Mouse (Mus musculus) forebrain, embryonic 13.5 days (tissue): ENCODE results near the gene Fcgr2b. TPM values are rescaled to one million over a fixed set of nuclear protein-coding genes. Genes with fewer than 3 reads are reported as not detected.
"Not testable (repeated sequence)": the region's sequence is repeated elsewhere in the genome, so short reads cannot be mapped to it uniquely, and the experiment has no call there.

Source experiments
- ATAC-seq: fragments of 200-750 bp; cut with Nextera tagmentation; 2 replicates; pipeline ENCODE4 v1.8.0; 2017
- H3K27ac ChIP-seq: fragments of 300-500 bp; sonication (generic); 2 replicates; pipeline ENCODE4 v1.5.1; 2015; ENCODE audit warnings: inconsistent platforms, mild to moderate bottlenecking, moderate library complexity
- H3K27me3 ChIP-seq: fragments of 300-500 bp; sonication (generic); 2 replicates; pipeline ENCODE4 v1.6.1; 2015; ENCODE audit warnings: mild to moderate bottlenecking, inconsistent platforms
- H3K36me3 ChIP-seq: fragments of 300-500 bp; sonication (generic); 2 replicates; pipeline ENCODE4 v1.6.1; 2015; ENCODE audit warnings: mild to moderate bottlenecking, inconsistent platforms; ENCODE audit not compliant: poor library complexity, severe bottlenecking
- H3K4me1 ChIP-seq: fragments of 300-500 bp; sonication (generic); 2 replicates; pipeline ENCODE4 v1.6.1; 2015; ENCODE audit warnings: inconsistent platforms
- H3K4me2 ChIP-seq: fragments of 300-500 bp; sonication (generic); 2 replicates; pipeline ENCODE4 v1.6.1; 2015; ENCODE audit warnings: inconsistent platforms, mild to moderate bottlenecking, moderate library complexity
- H3K4me3 ChIP-seq: fragments of 300-500 bp; sonication (generic); 2 replicates; pipeline ENCODE4 v1.5.1; 2015; ENCODE audit warnings: mild to moderate bottlenecking, inconsistent platforms
- H3K9ac ChIP-seq: fragments of 300-500 bp; sonication (generic); 2 replicates; pipeline ENCODE4 v1.6.1; 2015; ENCODE audit warnings: mild to moderate bottlenecking, inconsistent platforms
- H3K9me3 ChIP-seq: fragments of 300-500 bp; sonication (generic); replicated peaks from 2 replicates; pipeline ENCODE4 v1.6.1; 2016; ENCODE audit warnings: inconsistent platforms
- WGBS: fragments of 180-500 bp; shearing (Covaris S2); methylation state at CpG from one replicate; pipeline ENCODE4 v1.1.7; 2015; 5-methylcytosine and 5-hydroxymethylcytosine counted together
- polyA plus RNA-seq: library from polyadenylated mRNA; unstranded; fragments of >200 nt; fragmentation: Nextera tagmentation; extraction: Ambion mirVana; gene quantifications from 2 replicates; pipeline ENCODE4 v1.2.1, GENCODE M21; 2015

Gene Fcgr2b
- polyA plus RNA-seq, 1 experiment from 2014 or later, result 0.12 TPM

- not testable (repeated sequence) for H3K27me3 ChIP-seq, H3K4me2 ChIP-seq, H3K27ac ChIP-seq, H3K4me3 ChIP-seq, H3K4me1 ChIP-seq, H3K36me3 ChIP-seq, ATAC-seq, H3K9ac ChIP-seq
- peaks cover 21% of the 10 kb centered on the region for H3K9me3 ChIP-seq
- 95% methylated on average over 9 of the region's 9 CpGs for WGBS
These were observed 32.2 kb downstream of the Fcgr2b start for GRCm38 (mm10) chr1:170944151-170944550.

GRCm38 (mm10) chr1:170939255-170939654, 37.1 kb downstream of the Fcgr2b start:
- H3K36me3 ChIP-seq, result no peaks in the 10 kb centered on the region
- 91% methylated on average over 12 of the region's 12 CpGs for WGBS
- H3K9ac ChIP-seq, result no peak overlapping the region
- H3K4me3 ChIP-seq, result no peak overlapping the region
- no peak overlapping the region for H3K4me2 ChIP-seq
- ATAC-seq, result no peak
- no peaks in the 10 kb centered on the region for H3K27me3 ChIP-seq
- no peaks in the 10 kb centered on the region for H3K4me1 ChIP-seq
- H3K27ac ChIP-seq, result no peak overlapping the region
- peaks cover 14% of the 10 kb centered on the region; the same call in 1 of the 2 replicates for H3K9me3 ChIP-seq

- H3K4me2 ChIP-seq, result no peak overlapping the region
- WGBS, result 84% methylated on average over 2 of the region's 2 CpGs
- H3K4me3 ChIP-seq, result no peak overlapping the region
- H3K27ac ChIP-seq, result no peak overlapping the region
- no peaks in the 10 kb centered on the region for H3K4me1 ChIP-seq
- no peaks in the 10 kb centered on the region for H3K27me3 ChIP-seq
- H3K36me3 ChIP-seq, result no peaks in the 10 kb centered on the region
- H3K9ac ChIP-seq, result no peak overlapping the region
- no peaks in the 10 kb centered on the region for H3K9me3 ChIP-seq
- no peak for ATAC-seq
These were observed 42.0 kb downstream of the Fcgr2b start for GRCm38 (mm10) chr1:170934383-170934782.

DNA sequence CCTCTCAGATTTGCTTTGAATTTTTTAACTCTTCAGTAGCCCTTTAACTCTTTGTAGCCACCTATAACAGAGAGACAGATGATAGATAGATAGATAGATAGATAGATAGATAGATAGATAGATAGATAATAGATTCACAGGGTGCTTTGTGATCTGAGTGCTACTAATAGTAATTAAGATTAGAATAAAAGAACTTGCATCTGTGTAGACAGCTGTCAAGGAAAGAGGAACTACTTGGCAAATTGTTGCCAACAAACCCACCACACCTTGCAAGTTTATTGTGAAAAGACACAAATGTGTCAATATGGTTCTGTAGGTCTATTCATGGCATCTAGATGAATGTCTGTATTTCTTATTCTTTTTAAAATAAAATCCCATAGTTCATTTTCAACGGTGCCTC, 42.4 kb downstream of the Fcgr2b start:
- Histone ChIP-seq H3K36me3 (no peaks in the 10 kb centered on the region), H3K9ac (no peak overlapping the region), H3K27me3 (no peaks in the 10 kb centered on the region), H3K27ac (no peak overlapping the region), H3K4me2 (no peak overlapping the region), H3K9me3 (no peaks in the 10 kb centered on the region), H3K4me3 (no peak overlapping the region), H3K4me1 (no peaks in the 10 kb centered on the region)
- ATAC-seq, result no peak
- WGBS, result 93% methylated on average over 1 of the region's 1 CpGs

DNA sequence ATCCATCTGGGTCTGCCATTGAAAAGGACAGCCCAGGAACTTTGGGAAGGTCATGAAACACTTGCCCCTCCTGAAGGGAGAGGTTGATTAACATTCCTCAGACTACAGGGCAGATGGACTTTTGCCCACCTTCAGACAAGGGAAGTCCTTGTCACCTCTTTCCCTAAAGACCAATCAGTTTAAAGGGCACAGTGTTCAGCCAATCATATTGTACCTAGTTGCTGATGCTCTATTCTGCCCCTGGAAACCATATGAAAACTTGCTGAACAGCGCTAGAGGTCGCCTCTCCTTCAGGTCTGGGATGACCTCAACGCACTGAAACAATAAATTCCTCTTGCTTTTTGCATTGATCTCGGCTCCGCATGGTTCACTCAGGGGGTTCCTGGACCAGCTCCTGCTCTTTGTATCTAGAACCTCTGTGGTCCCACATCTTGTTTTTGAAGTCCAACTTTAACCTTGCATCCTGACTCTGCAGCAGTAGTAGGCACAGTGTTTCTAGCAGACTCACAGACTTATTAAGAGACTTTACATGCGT, 42.9 kb downstream of the Fcgr2b start:
- no peaks in the 10 kb centered on the region for H3K9me3 ChIP-seq
- H3K4me3 ChIP-seq, result no peak overlapping the region
- WGBS, result 72% methylated on average over 6 of the region's 6 CpGs
- H3K27ac ChIP-seq, result no peak overlapping the region
- H3K4me1 ChIP-seq, result no peaks in the 10 kb centered on the region
- H3K9ac ChIP-seq, result no peak overlapping the region
- no peaks in the 10 kb centered on the region for H3K27me3 ChIP-seq
- no peaks in the 10 kb centered on the region for H3K36me3 ChIP-seq
- H3K4me2 ChIP-seq, result no peak overlapping the region
- ATAC-seq, result no peak

GRCm38 (mm10) chr1:170932043-170932442, 44.3 kb downstream of the Fcgr2b start:
- Histone ChIP-seq H3K36me3 (no peaks in the 10 kb centered on the region), H3K27me3 (no peaks in the 10 kb centered on the region), H3K9me3 (no peaks in the 10 kb centered on the region), H3K9ac (no peak overlapping the region), H3K4me3 (no peak overlapping the region), H3K27ac (no peak overlapping the region), H3K4me1 (no peaks in the 10 kb centered on the region), H3K4me2 (no peak overlapping the region)
- WGBS, result 88% methylated on average over 3 of the region's 3 CpGs
- ATAC-seq, result no peak

DNA sequence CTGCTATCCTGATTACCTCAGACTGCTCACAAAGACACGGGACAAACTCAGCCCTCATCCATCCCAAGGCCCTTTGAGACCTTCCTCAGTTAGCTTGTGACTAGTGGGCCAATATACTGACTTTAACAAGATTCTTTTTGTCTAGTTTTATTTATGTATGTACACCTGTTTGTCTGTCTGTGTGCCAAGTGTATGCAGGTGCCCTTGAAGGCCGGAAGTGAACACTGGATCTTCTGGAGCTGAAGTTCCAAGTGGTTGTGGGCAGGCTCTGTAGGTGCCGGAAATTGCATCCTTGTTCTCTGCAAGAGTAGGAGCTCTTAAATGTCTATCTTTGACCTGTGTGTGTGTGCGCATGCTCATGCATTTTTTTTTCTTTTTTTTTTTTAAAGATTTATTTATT, 47.1 kb downstream of the Fcgr2b start:
- H3K27me3 ChIP-seq, result no peaks in the 10 kb centered on the region
- no peak overlapping the region for H3K4me3 ChIP-seq
- no peak for ATAC-seq
- no peak overlapping the region for H3K4me2 ChIP-seq
- H3K9ac ChIP-seq, result no peak overlapping the region
- WGBS, result 84% methylated on average over 4 of the region's 4 CpGs
- H3K36me3 ChIP-seq, result no peaks in the 10 kb centered on the region
- H3K9me3 ChIP-seq, result no peaks in the 10 kb centered on the region
- H3K27ac ChIP-seq, result no peak overlapping the region
- H3K4me1 ChIP-seq, result no peaks in the 10 kb centered on the region

GRCm38 (mm10) chr1:170928467-170928866, 47.9 kb downstream of the Fcgr2b start:
- Histone ChIP-seq H3K27ac (no peak overlapping the region), H3K4me3 (no peak overlapping the region), H3K36me3 (no peaks in the 10 kb centered on the region), H3K4me2 (no peak overlapping the region), H3K4me1 (no peaks in the 10 kb centered on the region), H3K9me3 (no peaks in the 10 kb centered on the region), H3K27me3 (no peaks in the 10 kb centered on the region), H3K9ac (no peak overlapping the region)
- WGBS, result 67% methylated on average over 2 of the region's 2 CpGs
- ATAC-seq, result no peak

GRCm38 (mm10) chr1:170927378-170927777, 49.0 kb downstream of the Fcgr2b start, which contains the start of gene Fcrla:
Gene Fcrla (minus strand): TSS chr1:170927583.
- H3K4me3 ChIP-seq, result no peak within 1 kb of the TSS
- ATAC-seq, result no peak
- H3K9ac ChIP-seq, result no peak within 1 kb of the TSS
- no peak within 1 kb of the TSS for H3K27ac ChIP-seq
- H3K4me1 ChIP-seq, result no peaks in the 10 kb centered on the region
- no peak within 1 kb of the TSS for H3K4me2 ChIP-seq
- whole genome bisulfite sequencing, result 81% methylated on average over 3 of the region's 3 CpGs
- H3K36me3 ChIP-seq, result no peaks in the 10 kb centered on the region
- no peaks in the 10 kb centered on the region for H3K27me3 ChIP-seq
- no peaks in the 10 kb centered on the region for H3K9me3 ChIP-seq

DNA sequence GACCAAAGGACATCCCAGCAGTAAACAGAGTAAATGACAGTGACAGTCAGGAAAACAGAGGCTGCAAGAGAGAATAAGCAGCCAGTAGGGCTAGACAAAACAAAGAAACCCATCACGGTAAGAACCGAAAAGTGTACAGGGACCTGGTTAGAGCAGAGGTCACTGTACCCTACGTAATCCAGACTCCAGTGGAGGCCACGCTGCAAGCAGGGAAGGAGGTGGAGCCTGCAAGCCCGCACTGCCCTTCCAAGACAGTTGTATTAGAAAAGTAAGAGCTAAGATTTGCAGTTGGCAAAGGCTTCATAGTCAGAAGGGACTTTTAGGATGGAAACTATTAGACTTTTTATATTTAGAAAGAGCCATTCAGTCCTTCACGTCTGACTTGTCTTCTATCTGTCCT, 49.4 kb downstream of the Fcgr2b start:
- Histone ChIP-seq H3K27me3 (no peaks in the 10 kb centered on the region), H3K4me1 (no peaks in the 10 kb centered on the region), H3K27ac (no peak overlapping the region), H3K4me2 (no peak overlapping the region), H3K9ac (no peak overlapping the region), H3K9me3 (no peaks in the 10 kb centered on the region), H3K36me3 (no peaks in the 10 kb centered on the region), H3K4me3 (no peak overlapping the region)
- no peak for ATAC-seq
- 68% methylated on average over 6 of the region's 6 CpGs for WGBS

DNA sequence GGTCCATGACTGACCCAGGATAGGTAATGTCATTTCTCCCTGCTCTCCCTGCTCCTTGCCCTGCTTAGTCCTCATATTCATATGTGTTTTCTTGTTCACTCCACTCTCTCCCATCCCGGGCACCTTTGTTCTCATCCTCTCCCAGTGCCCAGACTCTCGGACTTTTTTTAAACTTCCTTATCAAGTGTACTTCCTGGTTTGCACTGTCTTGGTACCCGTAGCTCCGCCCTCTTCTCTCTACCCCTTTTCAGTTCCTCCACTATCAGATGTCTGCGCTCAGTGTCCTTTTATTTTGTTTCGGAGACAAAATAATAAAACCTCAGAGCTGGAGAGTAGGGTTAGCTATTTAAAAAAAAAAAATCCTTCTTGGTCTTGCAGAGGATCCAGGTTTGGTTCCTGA, 51.9 kb downstream of the Fcgr2b start:
- Histone ChIP-seq H3K27me3 (no peaks in the 10 kb centered on the region), H3K4me2 (no peak overlapping the region), H3K36me3 (no peaks in the 10 kb centered on the region), H3K4me1 (no peaks in the 10 kb centered on the region), H3K9ac (no peak overlapping the region), H3K27ac (no peak overlapping the region), H3K9me3 (no peaks in the 10 kb centered on the region), H3K4me3 (no peak overlapping the region)
- ATAC-seq, result no peak
- 87% methylated on average over 6 of the region's 6 CpGs for WGBS

GRCm38 (mm10) chr1:170919308-170919707, 57.0 kb downstream of the Fcgr2b start:
- ATAC-seq, result no peak
- no peak overlapping the region for H3K9ac ChIP-seq
- H3K36me3 ChIP-seq, result no peaks in the 10 kb centered on the region
- no peaks in the 10 kb centered on the region for H3K9me3 ChIP-seq
- H3K4me3 ChIP-seq, result no peak overlapping the region
- no peaks in the 10 kb centered on the region for H3K27me3 ChIP-seq
- H3K27ac ChIP-seq, result no peak overlapping the region
- H3K4me2 ChIP-seq, result no peak overlapping the region
- 95% methylated on average over 8 of the region's 8 CpGs for WGBS
- H3K4me1 ChIP-seq, result no peaks in the 10 kb centered on the region

DNA sequence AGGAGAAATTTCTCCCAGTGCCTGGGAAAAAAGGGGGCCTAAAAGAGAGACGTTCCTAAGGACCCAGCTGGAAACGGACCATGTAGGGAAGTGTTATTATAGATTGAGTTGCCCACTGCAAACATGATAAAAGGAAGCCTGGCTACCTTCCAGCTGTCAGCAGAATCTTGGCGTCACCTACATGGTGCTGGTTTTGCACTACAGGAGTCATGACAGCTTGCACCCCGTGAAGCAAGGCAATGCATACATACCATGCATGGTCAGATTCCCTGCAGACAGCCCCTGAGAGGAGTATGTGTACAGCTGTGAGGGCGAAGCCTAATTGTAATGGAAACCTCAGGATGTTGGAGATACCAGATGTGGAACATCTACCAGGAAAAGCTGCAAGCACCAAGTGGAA, 60.7 kb downstream of the Fcgr2b start:
- no peak overlapping the region for H3K27ac ChIP-seq
- 79% methylated on average over 5 of the region's 5 CpGs for WGBS
- H3K4me1 ChIP-seq, result no peaks in the 10 kb centered on the region
- H3K27me3 ChIP-seq, result no peaks in the 10 kb centered on the region
- no peak overlapping the region for H3K9ac ChIP-seq
- H3K4me3 ChIP-seq, result no peak overlapping the region
- H3K4me2 ChIP-seq, result no peak overlapping the region
- H3K36me3 ChIP-seq, result no peaks in the 10 kb centered on the region
- no peaks in the 10 kb centered on the region for H3K9me3 ChIP-seq
- ATAC-seq, result no peak
